Mouse (Mus musculus) kidney, adult 2 months (tissue): ENCODE measurements around the gene Gtf2h5.

ENCODE experiments used
- CTCF ChIP-seq: fragments of 200-500 bp; conservative IDR thresholded peaks from 2 replicates; pipeline ENCODE4 v1.5.1; 2011; ENCODE audit warnings: low read depth, mild to moderate bottlenecking, control low read depth, low read length, moderate library complexity, mixed read lengths; ENCODE audit not compliant: insufficient read depth, insufficient read length
- POLR2A ChIP-seq: fragments of 200-500 bp; IDR thresholded peaks from one replicate; pipeline ENCODE4 v1.6.1; 2011; ENCODE audit warnings: low read depth, low read length, control low read depth

GRCm38 (mm10) chr17:6066021-6066420, 13.6 kb upstream of the Gtf2h5 start:
- TF ChIP-seq CTCF (no peak), POLR2A (no peak)
